Mouse (Mus musculus): ENCODE results near the gene Kcna2. TPM values are rescaled to one million over a fixed set of nuclear protein-coding genes. Genes with fewer than 3 reads are reported as not detected.

The Kcna2 gene
- total RNA-seq, 2 experiments from 2014 or later, result 2.2 to 3.3 TPM

DNA sequence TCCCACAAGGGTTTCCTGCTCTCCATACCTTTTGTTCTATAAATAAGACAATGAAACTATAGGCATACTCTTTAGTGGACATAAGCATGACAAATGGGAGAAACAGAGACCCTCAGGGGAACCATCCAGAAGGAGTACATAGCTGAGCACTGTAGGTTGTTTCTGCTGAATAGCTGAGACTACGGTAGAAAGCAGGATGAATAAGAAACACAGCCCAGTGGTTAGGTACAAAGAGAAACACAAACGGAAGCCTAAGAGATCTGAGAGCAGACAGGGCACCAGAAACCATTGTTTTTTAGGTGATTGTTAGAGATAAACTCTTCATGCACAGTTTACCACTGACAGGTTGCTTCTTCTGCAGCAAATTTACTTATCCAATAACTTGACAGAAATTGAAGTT is 1.1 kb upstream of the Kcna2 start:
- intact Hi-C loops (cut with DNase I; ENCODE audit: low total_unique reads), result no loop called here
- DNase-seq, result no peak

DNA sequence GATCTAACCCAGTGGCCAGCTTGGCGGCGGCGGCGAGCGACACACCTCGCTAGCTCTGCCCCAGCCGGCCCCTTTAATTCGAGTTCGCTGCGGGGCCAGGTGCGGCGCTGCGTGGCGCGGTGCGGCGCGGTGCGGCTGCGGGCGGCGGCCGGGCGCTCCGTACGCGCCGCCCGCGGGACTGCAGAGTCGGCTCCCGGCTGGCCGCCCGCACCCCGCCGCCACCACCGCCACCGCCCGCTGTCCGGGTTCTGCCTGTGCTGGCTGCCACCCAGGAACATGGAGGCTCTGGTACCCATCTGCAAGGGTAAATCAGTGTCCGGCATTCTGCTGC is 475 bp downstream of the Kcna2 start:
- no peak for DNase-seq
- intact Hi-C loops (cut with DNase I; ENCODE audit: low total_unique reads), result no loop called here

DNA sequence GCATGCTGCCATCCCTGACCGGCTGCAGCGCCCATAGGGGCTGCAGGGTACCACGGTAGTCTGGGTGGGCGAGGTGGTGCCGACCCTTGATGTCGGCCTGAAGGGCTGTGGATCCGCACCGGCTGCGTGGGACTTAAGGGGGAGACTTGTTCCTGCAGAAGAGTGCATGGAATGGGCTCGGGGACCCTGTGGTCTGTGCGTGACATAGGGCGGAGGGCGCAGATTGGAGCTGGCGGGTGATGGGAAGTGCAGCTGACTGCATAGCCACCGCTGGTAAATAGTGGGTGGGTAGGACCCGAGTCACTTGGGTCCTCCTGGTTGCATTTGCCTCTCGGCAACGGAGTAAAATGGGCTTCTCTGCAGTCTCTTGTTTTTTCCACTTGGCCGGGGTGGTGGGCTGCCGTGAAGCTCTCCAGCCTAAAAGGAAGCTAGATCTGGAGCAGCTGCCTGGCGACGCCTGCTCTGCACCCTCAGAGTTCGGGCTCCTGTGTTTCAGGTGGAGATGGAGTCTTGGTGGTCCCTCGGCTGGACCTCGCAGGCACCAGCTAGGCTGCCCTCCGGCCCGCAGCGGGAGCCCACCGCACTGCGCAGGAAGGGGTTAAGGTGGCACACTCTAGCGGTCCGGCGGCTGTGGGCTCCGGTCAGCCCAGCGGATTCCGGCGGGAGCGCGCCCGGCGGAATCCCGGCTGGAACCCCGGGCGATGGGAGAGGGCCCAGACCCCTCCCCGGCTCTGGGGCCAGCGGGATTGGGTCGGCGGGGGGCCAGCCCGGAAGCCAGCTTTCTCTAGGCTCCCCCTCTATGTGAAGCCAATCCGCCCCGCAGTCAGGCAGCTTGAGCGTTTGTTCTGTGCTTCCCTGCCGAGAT is 1.1 kb downstream of the Kcna2 start:
- intact Hi-C loops (cut with DNase I; ENCODE audit: low total_unique reads), result no loop called here
- peak; percentile 64 for DNase-seq

- intact Hi-C loops (cut with DNase I; ENCODE audit: low total_unique reads), result no loop called here
Observed at GRCm38 (mm10) chr3:107103041-107103440, 2.1 kb downstream of the Kcna2 start.

GRCm38 (mm10) chr3:107103462-107103861 is 2.5 kb downstream of the Kcna2 start:
- intact Hi-C loops (cut with DNase I; ENCODE audit: low total_unique reads), result no loop called here
- no peak for DNase-seq

More at GRCm38 (mm10) chr3:107103041-107103440, 2.1 kb downstream of the Kcna2 start:
- no peak for DNase-seq

DNA sequence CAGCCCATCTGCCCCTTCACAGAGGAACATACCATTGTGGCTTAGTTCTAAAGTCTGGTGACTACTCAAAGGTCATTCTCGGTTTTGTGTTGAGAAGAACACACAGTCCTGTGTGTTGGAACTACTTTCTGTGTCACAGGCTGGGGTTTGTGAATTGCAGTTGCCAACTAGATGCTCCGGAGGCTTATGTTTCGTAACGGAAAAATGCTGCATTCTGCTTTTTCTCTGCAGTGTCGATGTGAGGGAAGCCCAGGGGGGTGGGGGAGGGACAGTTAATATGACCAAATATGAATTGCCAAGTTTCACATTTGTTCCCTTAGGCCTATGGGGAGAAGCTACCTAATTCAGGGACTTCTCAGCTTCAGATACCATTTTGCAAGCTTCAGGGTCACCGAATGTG is 5.0 kb downstream of the Kcna2 start:
- intact Hi-C loops (cut with DNase I; ENCODE audit: low total_unique reads), result no loop called here

DNA sequence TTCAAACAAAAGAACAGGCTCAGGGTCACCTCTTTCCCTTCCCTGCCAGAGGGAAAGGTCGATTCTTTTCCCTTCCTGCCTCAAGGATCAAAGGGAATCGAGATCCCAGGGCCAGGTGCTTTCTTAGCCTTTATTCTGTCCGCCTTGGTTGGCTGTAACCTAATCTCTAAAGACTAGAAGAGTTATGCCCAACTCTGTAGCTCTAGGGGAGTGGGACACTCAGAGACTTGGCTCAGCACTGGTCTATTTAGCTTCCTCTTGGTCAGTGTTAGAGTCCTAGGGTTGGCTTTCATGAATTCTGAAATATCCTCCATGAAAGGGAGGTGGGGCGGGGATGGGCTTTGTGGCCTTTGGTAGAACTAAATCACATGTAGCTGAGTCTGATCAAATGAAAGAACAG is 11.6 kb downstream of the Kcna2 start:
- DNase-seq, result no peak
- intact Hi-C loops (cut with DNase I; ENCODE audit: low total_unique reads), result no loop called here

More for the DNA sequence above, 5.0 kb downstream of the Kcna2 start:
- DNase-seq, result no peak

DNA sequence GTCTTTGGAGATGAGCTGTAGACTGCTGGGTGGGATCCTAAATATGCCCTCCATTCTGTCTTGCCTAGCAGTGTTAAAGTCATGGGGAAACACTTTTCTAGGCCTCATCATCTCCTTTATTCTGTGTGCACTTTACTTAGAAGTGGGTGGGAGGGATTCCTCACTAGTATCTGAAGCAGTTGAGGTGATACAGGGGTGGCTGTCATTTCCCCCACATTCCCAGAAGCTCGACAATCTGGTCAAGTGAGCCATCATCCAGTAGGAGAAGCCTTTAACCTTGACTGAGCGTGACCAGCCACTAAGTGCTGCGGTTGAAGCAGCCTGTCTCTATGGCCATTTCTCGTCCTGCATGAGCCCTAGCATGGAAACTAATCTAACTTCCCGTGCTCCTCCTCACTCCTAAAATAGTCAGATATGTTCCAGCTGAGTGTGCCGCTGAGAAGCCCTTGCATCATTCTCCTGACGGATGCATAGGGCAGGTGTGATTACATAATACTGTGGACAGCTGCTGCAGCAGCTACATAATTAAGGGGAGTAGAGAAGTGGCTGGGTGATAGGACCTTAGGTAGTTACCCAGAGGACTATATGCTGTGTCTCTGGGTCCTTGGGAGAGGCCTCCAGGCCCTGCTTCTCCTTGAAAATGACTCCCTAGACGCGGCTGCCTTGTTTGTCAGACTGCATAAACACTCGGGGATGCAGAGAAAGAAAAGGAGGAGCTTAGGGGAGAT is 12.2 kb downstream of the Kcna2 start:
- no peak for DNase-seq
- intact Hi-C loops (cut with DNase I; ENCODE audit: low total_unique reads), result no loop called here

DNA sequence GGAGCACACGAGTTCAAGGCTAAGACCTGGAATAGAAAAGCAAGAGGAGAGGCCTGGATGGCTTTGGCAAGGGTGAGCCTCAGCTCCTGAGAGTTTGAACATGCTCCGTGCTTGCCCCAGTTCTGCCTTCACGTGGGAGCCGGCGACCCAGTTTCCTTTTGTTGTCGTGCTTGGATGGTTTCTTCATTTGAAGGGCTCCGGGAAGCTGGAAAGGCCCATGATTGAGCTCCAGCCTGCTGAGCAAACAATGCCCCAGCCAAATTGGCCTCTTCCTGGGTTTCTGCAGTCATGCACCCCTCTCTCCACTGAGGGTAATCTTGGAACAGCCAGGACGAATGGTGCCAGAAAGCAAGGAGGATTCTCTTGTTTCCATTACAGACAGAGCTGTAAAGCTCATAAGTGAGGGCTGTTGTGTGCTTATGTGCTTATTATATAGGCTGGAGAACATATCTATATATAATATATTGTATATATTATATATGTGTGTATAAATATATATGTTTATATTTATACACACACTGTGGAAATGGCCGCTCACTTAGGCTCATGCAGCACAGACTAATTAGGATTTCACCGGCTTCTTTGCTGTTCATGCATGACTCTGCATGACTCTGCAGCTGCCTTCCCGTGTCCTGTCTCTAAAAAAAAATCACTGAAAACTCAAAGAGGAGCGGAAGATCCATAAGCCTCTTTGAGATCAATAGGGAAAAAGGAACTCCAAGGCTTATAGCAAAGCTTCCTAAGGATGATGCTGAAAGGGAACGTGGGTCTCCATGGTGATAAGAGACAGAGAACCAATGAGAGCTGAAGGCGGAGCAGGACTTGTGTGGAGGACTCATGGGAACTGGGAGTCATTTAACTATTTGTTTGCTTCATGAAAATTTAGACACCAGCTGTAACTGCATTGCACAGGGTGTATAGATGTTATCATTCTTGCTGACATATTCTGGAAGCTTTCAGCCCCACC is 13.1 kb downstream of the Kcna2 start:
- intact Hi-C loops (cut with DNase I; ENCODE audit: low total_unique reads), result no loop called here
- DNase-seq, result peak; percentile 43

- DNase-seq, result no peak
- intact Hi-C loops (cut with DNase I; ENCODE audit: low total_unique reads), result no loop called here
Observed at GRCm38 (mm10) chr3:107114941-107115340, 14.0 kb downstream of the Kcna2 start.

- DNase-seq, result no peak
- intact Hi-C loops (cut with DNase I; ENCODE audit: low total_unique reads), result no loop called here
Observed at GRCm38 (mm10) chr3:107115746-107116145, 14.8 kb downstream of the Kcna2 start.

DNA sequence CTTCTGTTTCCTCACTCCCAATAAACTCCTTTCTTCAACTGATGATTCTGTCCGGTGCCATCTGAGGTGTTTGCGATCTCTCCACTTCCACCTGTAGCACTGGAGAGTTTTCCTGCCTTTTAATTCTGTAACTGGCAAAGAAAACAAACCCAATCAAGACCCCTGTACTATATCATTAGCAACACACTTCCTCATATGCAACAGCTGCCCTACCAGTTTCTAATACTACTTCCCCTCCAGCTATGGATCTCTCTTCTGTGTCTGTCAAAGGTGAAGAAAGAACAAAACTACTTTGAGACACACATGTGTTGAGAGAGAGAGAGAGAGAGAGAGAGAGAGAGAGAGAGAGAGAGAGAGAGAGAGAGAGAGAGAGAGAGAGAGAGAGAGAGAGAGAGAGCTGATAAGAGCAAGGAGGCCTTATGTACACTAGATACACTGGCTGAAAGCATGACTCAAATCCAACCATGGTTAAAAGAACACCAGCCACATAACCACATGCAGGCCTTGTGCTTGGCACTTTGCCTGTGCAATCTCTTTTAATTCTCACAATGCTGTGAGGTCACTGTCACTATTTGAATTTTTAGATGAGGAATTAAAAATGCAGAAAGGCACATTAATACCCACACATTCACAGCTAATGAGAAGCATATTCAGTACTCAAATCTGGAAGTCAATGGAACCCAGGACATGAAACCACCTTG is 19.1 kb downstream of the Kcna2 start:
- no peak for DNase-seq
- intact Hi-C loops (cut with DNase I; ENCODE audit: low total_unique reads), result no loop called here

DNA sequence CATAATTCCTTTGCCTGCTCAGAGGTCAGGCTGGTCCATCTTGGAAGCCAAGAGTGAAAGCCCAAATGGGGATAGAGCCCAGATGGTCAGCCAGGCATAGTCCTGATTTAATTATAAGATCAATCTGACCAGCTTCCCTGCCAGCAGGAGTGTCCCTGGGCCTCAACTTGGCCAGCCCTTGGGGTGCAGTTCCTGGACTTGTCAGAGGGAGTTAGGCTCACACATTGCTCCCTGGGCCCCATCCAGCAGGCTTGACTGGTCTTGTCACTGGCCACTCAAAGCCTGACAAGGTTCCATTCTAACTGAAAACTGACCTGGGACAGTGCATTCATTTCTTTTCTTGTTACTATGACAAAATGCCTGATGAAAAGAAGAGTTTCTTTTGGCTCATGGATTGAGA is 21.4 kb downstream of the Kcna2 start:
- intact Hi-C loops (cut with DNase I; ENCODE audit: low total_unique reads), result no loop called here

DNA sequence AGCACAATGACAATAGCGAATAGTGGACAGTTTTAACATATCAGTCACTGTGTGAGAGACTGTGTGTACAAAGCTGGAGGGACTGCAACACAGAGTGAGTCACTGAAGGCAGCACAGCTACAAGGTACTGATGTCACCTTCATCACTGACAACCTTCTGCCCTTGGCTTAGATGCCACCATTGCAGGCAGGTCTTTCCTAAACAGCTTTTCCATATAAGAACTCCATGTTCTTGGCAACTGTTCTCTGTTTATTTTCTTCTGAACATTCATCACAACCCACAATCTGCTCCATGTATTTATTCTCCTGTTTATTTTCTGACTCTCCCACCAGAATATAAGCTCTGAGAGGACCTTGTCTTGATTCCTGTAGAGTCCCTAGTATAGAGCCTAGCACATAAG is 26.7 kb downstream of the Kcna2 start:
- DNase-seq, result no peak
- intact Hi-C loops (cut with DNase I; ENCODE audit: low total_unique reads), result no loop called here

More for the DNA sequence above, 21.4 kb downstream of the Kcna2 start:
- no peak for DNase-seq

- no peak for DNase-seq
- intact Hi-C loops (cut with DNase I; ENCODE audit: low total_unique reads), result no loop called here
Observed at GRCm38 (mm10) chr3:107128421-107128820, 27.5 kb downstream of the Kcna2 start.

GRCm38 (mm10) chr3:107129251-107129650 is 28.3 kb downstream of the Kcna2 start:
- DNase-seq, result no peak
- intact Hi-C loops (cut with DNase I; ENCODE audit: low total_unique reads), result no loop called here

DNA sequence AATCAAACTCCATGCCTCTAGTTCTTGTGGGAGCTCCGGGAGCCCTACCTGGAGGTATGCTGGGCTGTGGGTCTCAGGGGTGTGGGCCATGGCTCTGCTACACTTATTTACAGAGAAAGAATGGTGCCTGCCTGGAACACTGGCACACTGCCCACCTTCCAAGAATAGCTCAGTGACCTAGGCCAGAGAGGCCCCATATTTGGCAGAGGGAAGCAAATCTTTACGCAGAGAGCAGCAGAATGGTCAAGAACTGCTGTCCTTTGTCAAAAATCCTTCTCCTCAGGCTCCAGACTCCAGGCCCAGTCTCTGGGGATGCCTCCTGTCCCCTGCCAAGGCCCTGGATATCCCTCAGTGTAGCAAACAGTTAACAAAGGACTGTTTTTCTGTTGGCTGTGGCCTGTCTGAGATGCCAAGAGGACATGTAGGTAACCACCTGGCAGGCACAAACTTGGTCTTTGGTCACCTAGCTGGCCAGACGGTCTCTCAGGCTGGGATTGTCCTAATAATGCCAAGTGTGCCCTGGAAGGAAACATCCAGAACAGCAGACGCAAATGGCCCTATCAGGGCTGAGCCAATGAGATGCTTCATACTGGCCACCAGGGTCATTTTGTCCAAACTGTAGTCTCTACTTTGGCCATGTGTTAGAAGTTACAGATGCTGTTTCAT is 29.8 kb downstream of the Kcna2 start:
- intact Hi-C loops (cut with DNase I; ENCODE audit: low total_unique reads), result no loop called here
- DNase-seq, result peak; percentile 45

GRCm38 (mm10) chr3:107131846-107132245 is 30.9 kb downstream of the Kcna2 start:
- intact Hi-C loops (cut with DNase I; ENCODE audit: low total_unique reads), result no loop called here
- no peak for DNase-seq

- intact Hi-C loops (cut with DNase I; ENCODE audit: low total_unique reads), result no loop called here
- no peak for DNase-seq
Observed at GRCm38 (mm10) chr3:107132651-107133050, 31.7 kb downstream of the Kcna2 start.
